ENCODE assay signal across 11 mouse cellular contexts in the genomic region with DNA sequence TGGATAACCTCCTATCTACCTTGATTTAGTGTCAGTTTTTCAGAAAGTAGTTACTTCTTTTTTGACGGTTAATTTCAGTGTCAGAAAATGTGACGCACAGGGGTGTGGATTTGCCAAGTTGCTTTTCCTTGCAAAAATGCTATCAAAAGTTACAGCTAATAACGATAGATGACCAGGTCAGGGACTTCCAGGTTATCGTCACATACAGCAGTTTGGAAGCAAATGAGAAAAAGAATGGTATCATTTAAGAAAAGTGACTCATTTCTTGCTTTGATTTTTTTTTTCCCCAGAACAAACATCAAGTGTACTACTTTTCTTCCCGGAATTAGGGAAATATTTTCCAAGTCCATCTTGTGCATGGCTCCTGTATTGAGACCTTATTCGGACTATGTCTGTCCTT. TPM values are rescaled to one million over a fixed set of nuclear protein-coding genes. Genes with fewer than 3 reads are reported as not detected.
DNase-seq lines count a peak whose midpoint lies in the region; ATAC-seq and TF ChIP-seq lines count a peak whose summit lies in the region.
"Had no signal": no experiment of that assay in that cellular context is flagged by ENCODE, and none has a peak within 500 bp of the region (broad histone marks: within the 10 kb centered on the region; RNA-seq: fewer than 3 reads in every experiment).

No protein-coding gene starts in this region.

- H3K27me3 ChIP-seq in forebrain, embryonic 14.5 days (replicated peaks; ENCODE audit: control insufficient read depth, insufficient read depth, low read length): no peaks in the 10 kb centered on the region
- H3K27me3 ChIP-seq in forebrain, embryonic 12.5 days: no peaks in the 10 kb centered on the region
- no peaks in the 10 kb centered on the region for H3K27me3 ChIP-seq in kidney, adult 2 months (replicated peaks; ENCODE audit: control insufficient read depth, insufficient read depth, low read length)
- no peaks in the 10 kb centered on the region for H3K27me3 ChIP-seq in kidney, embryonic 15.5 days
- H3K27me3 ChIP-seq in limb, embryonic 15.5 days: no peaks in the 10 kb centered on the region

- no peak for TF ChIP-seq CTCF in kidney, adult 2 months (conservative IDR thresholded peaks at IDR 0.05; ENCODE audit: insufficient read depth, insufficient read length, low read depth, low read length)

- H3K9me3 ChIP-seq in forebrain, embryonic 14.5 days (replicated peaks; ENCODE audit: control insufficient read depth, low read length): no peaks in the 10 kb centered on the region
- no peaks in the 10 kb centered on the region for H3K9me3 ChIP-seq in forebrain, embryonic 12.5 days
- no peaks in the 10 kb centered on the region for H3K9me3 ChIP-seq in kidney, embryonic 15.5 days (replicated peaks)
- no peaks in the 10 kb centered on the region for H3K9me3 ChIP-seq in limb, embryonic 15.5 days

- H3K9ac ChIP-seq in forebrain, embryonic 14.5 days (ENCODE audit: low read length): peak overlapping the region; percentile 32
- H3K9ac ChIP-seq in forebrain, embryonic 12.5 days: no peak overlapping the region
- H3K9ac ChIP-seq in kidney, embryonic 15.5 days: no peak overlapping the region
- H3K9ac ChIP-seq in limb, embryonic 15.5 days: no peak overlapping the region

- WGBS in forebrain, embryonic 14.5 days: 84% methylated on average over 6 of the region's 6 CpGs
- WGBS in forebrain, embryonic 12.5 days: 93% methylated on average over 6 of the region's 6 CpGs
- 64% methylated on average over 6 of the region's 6 CpGs for WGBS in kidney, adult 2 months
- WGBS in kidney, embryonic 15.5 days: 84% methylated on average over 6 of the region's 6 CpGs
- 66% methylated on average over 6 of the region's 6 CpGs for WGBS in limb, embryonic 15.5 days

- no peak for TF ChIP-seq POLR2A in kidney, adult 2 months (IDR thresholded peaks at IDR 0.05; ENCODE audit: low read depth, low read length)

- ATAC-seq in forebrain, embryonic 14.5 days: no peak
- ATAC-seq in forebrain, embryonic 12.5 days (ENCODE audit: low FRiP score): no peak
- no peak for ATAC-seq in kidney, embryonic 15.5 days (replicated peaks; ENCODE audit: low FRiP score)
- no peak for ATAC-seq in limb, embryonic 15.5 days (ENCODE audit: insufficient number of reproducible peaks, low FRiP score, low TSS enrichment, low read depth)

- H3K4me3 ChIP-seq in forebrain, embryonic 14.5 days (ENCODE audit: low read depth, low read length): peak overlapping the region; percentile 33
- H3K4me3 ChIP-seq in forebrain, embryonic 12.5 days (replicated peaks): no peak overlapping the region
- no peak overlapping the region for H3K4me3 ChIP-seq in kidney, adult 2 months (ENCODE audit: insufficient read depth, low read depth, low read length)
- no peak overlapping the region for H3K4me3 ChIP-seq in kidney, embryonic 15.5 days (replicated peaks)
- peak overlapping the region; percentile 74 for H3K4me3 ChIP-seq in brown adipose tissue, adult 24 weeks (ENCODE audit: insufficient read depth, low read depth, low read length)
- peak overlapping the region; percentile 19 for H3K4me3 ChIP-seq in limb, embryonic 15.5 days
- H3K4me3 ChIP-seq: myocyte had no signal

- DNase-seq in forebrain, embryonic 14.5 days (ENCODE audit: low spot score): no peak
- no peak for DNase-seq in kidney, adult 2 months
- no peak for DNase-seq in spleen, adult 12 weeks (ENCODE audit: low spot score)
- no peak for DNase-seq in c-Kit-positive CD71-positive TER-119-positive erythroid progenitor cells, embryonic 14.5 days (ENCODE audit: low spot score)
- DNase-seq: left cerebral cortex, postnatal 4 days had no signal

- H3K4me2 ChIP-seq in forebrain, embryonic 14.5 days (ENCODE audit: low read length): peak overlapping the region; percentile 52
- H3K4me2 ChIP-seq in forebrain, embryonic 12.5 days: no peak overlapping the region
- no peak overlapping the region for H3K4me2 ChIP-seq in kidney, embryonic 15.5 days
- H3K4me2 ChIP-seq in limb, embryonic 15.5 days: 0 out of 2 replicates have a peak overlapping the region, but pooled peaks have one; percentile 26

- H3K27ac ChIP-seq in forebrain, embryonic 14.5 days (ENCODE audit: low read depth, low read length): no peak overlapping the region
- H3K27ac ChIP-seq in forebrain, embryonic 12.5 days: no peak overlapping the region
- peak overlapping the region; percentile 58; the same call in 1 of the 2 replicates for H3K27ac ChIP-seq in kidney, adult 2 months (ENCODE audit: insufficient read depth, low read depth, low read length)
- no peak overlapping the region for H3K27ac ChIP-seq in kidney, embryonic 15.5 days
- peak overlapping the region; percentile 99 for H3K27ac ChIP-seq in brown adipose tissue, adult 24 weeks (replicated peaks; ENCODE audit: low read depth, low read length)
- H3K27ac ChIP-seq in limb, embryonic 15.5 days: no peak overlapping the region

- peaks cover 9% of the 10 kb centered on the region; the same call in 1 of the 2 replicates for H3K4me1 ChIP-seq in forebrain, embryonic 14.5 days (ENCODE audit: control insufficient read depth, insufficient read depth, low read length)
- H3K4me1 ChIP-seq in forebrain, embryonic 12.5 days: peaks cover 12% of the 10 kb centered on the region
- no peaks in the 10 kb centered on the region for H3K4me1 ChIP-seq in kidney, adult 2 months (ENCODE audit: control insufficient read depth, insufficient read depth, low read length)
- H3K4me1 ChIP-seq in kidney, embryonic 15.5 days: peaks cover 12% of the 10 kb centered on the region
- peaks cover 9% of the 10 kb centered on the region for H3K4me1 ChIP-seq in brown adipose tissue, adult 24 weeks (ENCODE audit: control insufficient read depth, insufficient read depth, insufficient read length, low read length)
- H3K4me1 ChIP-seq in limb, embryonic 15.5 days: peaks cover 17% of the 10 kb centered on the region

- H3K36me3 ChIP-seq in forebrain, embryonic 14.5 days (ENCODE audit: control insufficient read depth, insufficient read depth, low read length): no peaks in the 10 kb centered on the region
- no peaks in the 10 kb centered on the region for H3K36me3 ChIP-seq in forebrain, embryonic 12.5 days (replicated peaks)
- no peaks in the 10 kb centered on the region for H3K36me3 ChIP-seq in kidney, adult 2 months (ENCODE audit: control insufficient read depth, insufficient read depth, low read length)
- no peaks in the 10 kb centered on the region for H3K36me3 ChIP-seq in kidney, embryonic 15.5 days
- H3K36me3 ChIP-seq in limb, embryonic 15.5 days: no peaks in the 10 kb centered on the region

RNA-seq across cellular contexts. Expression of gene 4930455H04Rik, which starts 0.6 kb away (rescaled TPM):
- polyA plus RNA-seq in forebrain, embryonic 14.5 days (2014; fragmentation: Nextera tagmentation; extraction: Ambion mirVana): not detected in 2 replicates
- not detected in 2 replicates for polyA plus RNA-seq in forebrain, embryonic 12.5 days (2016; fragmentation: Nextera tagmentation; extraction: Ambion mirVana)
- polyA plus RNA-seq in kidney, adult 2 months (2012; rRNA removed): not detected in 2 replicates
- not detected in 2 replicates for polyA plus RNA-seq in kidney, embryonic 15.5 days (2015; fragmentation: Nextera tagmentation; extraction: Ambion mirVana)
- not detected in 2 replicates for polyA plus RNA-seq in brown adipose tissue, adult 24 weeks (2012; ENCODE audit: insufficient read depth, insufficient read length, missing spikeins)
- not detected in 2 replicates for polyA plus RNA-seq in limb, embryonic 15.5 days (2015; fragmentation: Nextera tagmentation; extraction: Ambion mirVana)
- polyA plus RNA-seq: intestine, embryonic 14.5 days; myocyte had no signal

RNA-seq across cellular contexts. Expression of gene Palmd, which starts 1.4 kb away (rescaled TPM):
- 15.9 and 17.3 TPM in 2 replicates for polyA plus RNA-seq in forebrain, embryonic 14.5 days (2014; fragmentation: Nextera tagmentation; extraction: Ambion mirVana)
- polyA plus RNA-seq in forebrain, embryonic 12.5 days (2016; fragmentation: Nextera tagmentation; extraction: Ambion mirVana): 7.0 and 7.4 TPM in 2 replicates
- 1.3 and 2.0 TPM in 2 replicates for polyA plus RNA-seq in kidney, adult 2 months (2012; rRNA removed)
- 2.6 and 2.9 TPM in 2 replicates for polyA plus RNA-seq in kidney, embryonic 15.5 days (2015; fragmentation: Nextera tagmentation; extraction: Ambion mirVana)
- 132 and 150 TPM in 2 replicates for polyA plus RNA-seq in brown adipose tissue, adult 24 weeks (2012; ENCODE audit: insufficient read depth, insufficient read length, missing spikeins)
- polyA plus RNA-seq in limb, embryonic 15.5 days (2015; fragmentation: Nextera tagmentation; extraction: Ambion mirVana): 15.8 and 23.2 TPM in 2 replicates

Comparison
In these comparisons a context has a peak if more than half of its experiments do, and no peak if none do; other contexts are left out.
1. H3K27ac ChIP-seq: peak in kidney, adult 2 months (single experiment) and brown adipose tissue, adult 24 weeks (single experiment); none in forebrain, embryonic 14.5 days (single experiment), forebrain, embryonic 12.5 days (single experiment), kidney, embryonic 15.5 days (single experiment) and limb, embryonic 15.5 days (single experiment).
2. H3K4me2 ChIP-seq: peak in forebrain, embryonic 14.5 days (single experiment) and limb, embryonic 15.5 days (single experiment); none in forebrain, embryonic 12.5 days (single experiment) and kidney, embryonic 15.5 days (single experiment).
3. H3K4me3 ChIP-seq: peak in forebrain, embryonic 14.5 days (single experiment), brown adipose tissue, adult 24 weeks (single experiment) and limb, embryonic 15.5 days (single experiment); none in forebrain, embryonic 12.5 days (single experiment), kidney, adult 2 months (single experiment) and kidney, embryonic 15.5 days (single experiment).